ENCODE assay signal across 8 mouse cellular contexts in genomic region chr7:29518421-29519210, GRCm38 (mm10). TPM values are rescaled to one million over a fixed set of nuclear protein-coding genes. Genes with fewer than 3 reads are reported as not detected.
A peak's percentile ranks its signal among the peaks of the same experiment; 100 is the strongest.
DNase-seq lines count a peak whose midpoint lies in the region; ATAC-seq and TF ChIP-seq lines count a peak whose summit lies in the region.

Gene Sipa1l3 (minus strand): TSS chr7:29518641.

- TF ChIP-seq RAD21 in CH12.LX (IDR thresholded peaks at IDR 0.05; ENCODE audit: low read depth, low read length) = no peak

- H3K4me2 ChIP-seq in CH12.LX (ENCODE audit: insufficient read depth, low read depth, poor library complexity, severe bottlenecking) = peak within 1 kb of the TSS; percentile 89
- H3K4me2 ChIP-seq in forebrain, embryonic 11.5 days (ENCODE audit: low read depth, low read length, severe bottlenecking) = peak within 1 kb of the TSS; percentile 90
- H3K4me2 ChIP-seq in heart, embryonic 16.5 days (ENCODE audit: low read depth, low read length) = peak within 1 kb of the TSS; percentile 92
- peak within 1 kb of the TSS; percentile 97 for H3K4me2 ChIP-seq in liver, embryonic 15.5 days
- peak within 1 kb of the TSS; percentile 82 for H3K4me2 ChIP-seq in neural tube, embryonic 12.5 days (replicated peaks)

- under 1% methylated on average over 87 of the region's 88 CpGs for WGBS in forebrain, embryonic 11.5 days
- under 1% methylated on average over 88 of the region's 88 CpGs for WGBS in heart, embryonic 16.5 days
- WGBS in liver, embryonic 15.5 days (ENCODE audit: insufficient replicate concordance) = under 1% methylated on average over 86 of the region's 88 CpGs
- under 1% methylated on average over 88 of the region's 88 CpGs for whole genome bisulfite sequencing in neural tube, embryonic 12.5 days

- H3K9me3 ChIP-seq in CH12.LX (replicated peaks; ENCODE audit: low read length) = no peaks in the 10 kb centered on the region
- no peaks in the 10 kb centered on the region for H3K9me3 ChIP-seq in forebrain, embryonic 11.5 days (ENCODE audit: control insufficient read depth, low read length)
- H3K9me3 ChIP-seq in heart, embryonic 16.5 days (replicated peaks; ENCODE audit: control insufficient read depth, low read length) = no peaks in the 10 kb centered on the region
- H3K9me3 ChIP-seq in liver, embryonic 15.5 days (replicated peaks) = no peaks in the 10 kb centered on the region
- no peaks in the 10 kb centered on the region for H3K9me3 ChIP-seq in neural tube, embryonic 12.5 days

- H3K27ac ChIP-seq in CH12.LX (ENCODE audit: insufficient read depth, low read depth) = no peak within 1 kb of the TSS
- H3K27ac ChIP-seq in forebrain, embryonic 11.5 days (ENCODE audit: low read depth, low read length) = no peak within 1 kb of the TSS
- no peak within 1 kb of the TSS for H3K27ac ChIP-seq in heart, embryonic 16.5 days (ENCODE audit: low read length)
- no peak within 1 kb of the TSS for H3K27ac ChIP-seq in liver, embryonic 15.5 days (replicated peaks)
- H3K27ac ChIP-seq in neural tube, embryonic 12.5 days = peak within 1 kb of the TSS; percentile 28; the same call in 1 of the 2 replicates

- peak within 1 kb of the TSS; percentile 64 for H3K9ac ChIP-seq in CH12.LX (ENCODE audit: insufficient read depth, low read depth)
- peak within 1 kb of the TSS; percentile 74 for H3K9ac ChIP-seq in forebrain, embryonic 11.5 days (ENCODE audit: low read length)
- peak within 1 kb of the TSS; percentile 82 for H3K9ac ChIP-seq in heart, embryonic 16.5 days (ENCODE audit: low read length)
- peak within 1 kb of the TSS; percentile 74 for H3K9ac ChIP-seq in liver, embryonic 15.5 days
- peak within 1 kb of the TSS; percentile 78 for H3K9ac ChIP-seq in neural tube, embryonic 12.5 days

- peak within 1 kb of the TSS; percentile 80 to 95 (median 89) for H3K4me3 ChIP-seq in CH12.LX (replicated peaks in 1 of 3; ENCODE audit: low read depth in 2 of 3, low read length in 2 of 3, poor library complexity in 1 of 3)
- peak within 1 kb of the TSS; percentile 89 for H3K4me3 ChIP-seq in forebrain, embryonic 11.5 days (ENCODE audit: low read depth, low read length)
- H3K4me3 ChIP-seq in heart, embryonic 16.5 days (ENCODE audit: low read length) = peak within 1 kb of the TSS; percentile 73
- H3K4me3 ChIP-seq in liver, embryonic 15.5 days (replicated peaks) = peak within 1 kb of the TSS; percentile 81
- H3K4me3 ChIP-seq in neural tube, embryonic 12.5 days = peak within 1 kb of the TSS; percentile 89

- peaks cover 2% of the 10 kb centered on the region for H3K27me3 ChIP-seq in CH12.LX (replicated peaks)
- no peaks in the 10 kb centered on the region for H3K27me3 ChIP-seq in forebrain, embryonic 11.5 days (ENCODE audit: control insufficient read depth, insufficient read depth, low read length)
- H3K27me3 ChIP-seq in heart, embryonic 16.5 days (ENCODE audit: control insufficient read depth, insufficient read depth, low read length) = peaks cover 20% of the 10 kb centered on the region
- no peaks in the 10 kb centered on the region for H3K27me3 ChIP-seq in liver, embryonic 15.5 days
- H3K27me3 ChIP-seq in neural tube, embryonic 12.5 days (replicated peaks) = no peaks in the 10 kb centered on the region

- ATAC-seq in forebrain, embryonic 11.5 days (replicated peaks; ENCODE audit: low FRiP score) = peak; percentile 98
- ATAC-seq in heart, embryonic 16.5 days (replicated peaks; ENCODE audit: extremely low read depth, insufficient read depth, low FRiP score) = peak; percentile 99
- peak; percentile 99 for ATAC-seq in liver, embryonic 15.5 days (ENCODE audit: insufficient read depth)
- ATAC-seq in neural tube, embryonic 12.5 days (ENCODE audit: low FRiP score, low read depth) = peak; percentile 98

- DNase-seq in CH12.LX (ENCODE audit: extremely low read depth) = peak; percentile 94
- peak; percentile 93 for DNase-seq in c-Kit-positive CD71-positive TER-119-negative erythroid progenitor cells, embryonic 14.5 days (ENCODE audit: low read depth)
- peak; percentile 98 for DNase-seq in forebrain, embryonic 11.5 days (ENCODE audit: low spot score)
- DNase-seq in kidney, postnatal 36 days = peak; percentile 98 to 99
- peak; percentile 96 for DNase-seq in telencephalon, adult 2 months (ENCODE audit: low read depth, low spot score)

- in situ Hi-C loops in CH12.LX (cut with MboI; ENCODE audit: low pct_ligation_motif_present, low pct_unique_long_range_greater_than_20kb, low sequenced_read_pairs) = loop anchor here (25.0 kb wide), 1 partner anchor 456 kb away; no protein-coding TSS in a partner anchor

- H3K4me1 ChIP-seq in CH12.LX (ENCODE audit: control insufficient read depth in 1 of 2, insufficient read depth in 2 of 2) = peaks cover 0 to 14% of the 10 kb centered on the region in 2 experiments; a peak in 2 of 4 replicates
- no peaks in the 10 kb centered on the region; the same call in 1 of the 2 replicates for H3K4me1 ChIP-seq in forebrain, embryonic 11.5 days (replicated peaks; ENCODE audit: control insufficient read depth, insufficient read depth, low read length)
- peaks cover 7% of the 10 kb centered on the region for H3K4me1 ChIP-seq in heart, embryonic 16.5 days (ENCODE audit: control insufficient read depth, insufficient read depth, low read length)
- H3K4me1 ChIP-seq in liver, embryonic 15.5 days (replicated peaks) = peaks cover 31% of the 10 kb centered on the region
- H3K4me1 ChIP-seq in neural tube, embryonic 12.5 days = peaks cover 25% of the 10 kb centered on the region

- no peaks in the 10 kb centered on the region for H3K79me2 ChIP-seq in CH12.LX (replicated peaks; ENCODE audit: control insufficient read depth, extremely low read depth, insufficient read depth, poor library complexity, severe bottlenecking)

- peak; percentile 73 for TF ChIP-seq POLR2A in CH12.LX (IDR thresholded peaks at IDR 0.05; ENCODE audit: low read depth, low read length)

- dilution Hi-C loops in CH12.LX (cut with MboI; ENCODE audit: extremely low pct_ligation_motif_present, extremely low pct_unique_long_range_greater_than_20kb, low sequenced_read_pairs) = no loop called here

- no peak for TF ChIP-seq CTCF in CH12.LX (conservative IDR thresholded peaks at IDR 0.05 in 1 of 2, IDR thresholded peaks at IDR 0.05 in 1 of 2; ENCODE audit: low read depth in 2 of 2, low read length in 2 of 2)

- peaks cover 0 to 2% of the 10 kb centered on the region in 2 experiments for H3K36me3 ChIP-seq in CH12.LX (replicated peaks in 1 of 2; ENCODE audit: control insufficient read depth in 1 of 2, insufficient read depth in 1 of 2, low read length in 1 of 2)
- no peaks in the 10 kb centered on the region for H3K36me3 ChIP-seq in forebrain, embryonic 11.5 days (ENCODE audit: control insufficient read depth, insufficient read depth, low read length)
- no peaks in the 10 kb centered on the region for H3K36me3 ChIP-seq in heart, embryonic 16.5 days (ENCODE audit: control insufficient read depth, insufficient read depth)
- no peaks in the 10 kb centered on the region for H3K36me3 ChIP-seq in liver, embryonic 15.5 days (replicated peaks)
- no peaks in the 10 kb centered on the region for H3K36me3 ChIP-seq in neural tube, embryonic 12.5 days

- TF ChIP-seq EP300 in CH12.LX (IDR thresholded peaks at IDR 0.05; ENCODE audit: low read length) = no peak

TF ChIP-seq in CH12.LX, 34 proteins besides CTCF, POLR2A, EP300 and RAD21:
- TF ChIP-seq MAZ (IDR thresholded peaks at IDR 0.05; ENCODE audit: low read depth, low read length) (peak; percentile 49), ZMIZ1 (IDR thresholded peaks at IDR 0.05; ENCODE audit: low read depth, low read length) (peak; percentile 35; the same call in 1 of the 2 replicates), RCOR1 (conservative IDR thresholded peaks at IDR 0.05; ENCODE audit: low read depth, low read length) (no peak), ELF1 (IDR thresholded peaks at IDR 0.05; ENCODE audit: low read depth, low read length) (peak; percentile 96), USF2 (conservative IDR thresholded peaks at IDR 0.05; ENCODE audit: low read depth, low read length) (no peak), GABPA (IDR thresholded peaks at IDR 0.05; ENCODE audit: insufficient replicate concordance, low read depth, low read length) (peak; percentile 88; the same call in 1 of the 2 replicates), MEF2A (IDR thresholded peaks at IDR 0.05; ENCODE audit: borderline replicate concordance, low read depth, low read length) (peak; percentile 57), IRF4 (IDR thresholded peaks at IDR 0.05; ENCODE audit: low read depth, low read length) (peak; percentile 48; the same call in 1 of the 2 replicates), HCFC1 (IDR thresholded peaks at IDR 0.05; ENCODE audit: low read depth, low read length) (peak; percentile 99), MXI1 (IDR thresholded peaks at IDR 0.05; ENCODE audit: low read depth, low read length) (peak; percentile 72; the same call in 1 of the 2 replicates), UBTF (IDR thresholded peaks at IDR 0.05; ENCODE audit: low read depth, low read length) (no peak), SIN3A (IDR thresholded peaks at IDR 0.05; ENCODE audit: low read length) (peak; percentile 77; the same call in 1 of the 2 replicates), ZNF384 (IDR thresholded peaks at IDR 0.05; ENCODE audit: low read depth, low read length) (no peak), TCF12 (IDR thresholded peaks at IDR 0.05; ENCODE audit: low read depth, low read length) (peak; percentile 26; the same call in 1 of the 2 replicates), ETS1 (conservative IDR thresholded peaks at IDR 0.05; ENCODE audit: low read depth, low read length) (no peak), KAT2A (IDR thresholded peaks at IDR 0.05; ENCODE audit: insufficient replicate concordance, low read length) (peak; percentile 99), BHLHE40 (IDR thresholded peaks at IDR 0.05; ENCODE audit: low read depth, low read length) (0 out of 2 replicates have a peak, but pooled peaks have one; percentile 23), NRF1 (IDR thresholded peaks at IDR 0.05; ENCODE audit: low read depth, low read length) (peak; percentile 78), ZC3H11A (IDR thresholded peaks at IDR 0.05; ENCODE audit: low read depth, low read length) (no peak), MAX (IDR thresholded peaks at IDR 0.05; ENCODE audit: low read length) (peak; percentile 66; the same call in 1 of the 2 replicates), TBP (conservative IDR thresholded peaks at IDR 0.05; ENCODE audit: low read depth, low read length) (0 out of 2 replicates have a peak, but pooled peaks have one; percentile 20)

RNA-seq across cellular contexts. Expression of gene Sipa1l3, which starts in this region (rescaled TPM):
- total RNA-seq in CH12.LX (2012; rRNA removed) (5.2 and 5.9 TPM in 2 replicates), CH12.LX (2014; rRNA removed) (0.61 and 1.6 TPM in 2 replicates)
- polyA plus RNA-seq in CH12.LX (2012; ENCODE audit: insufficient read length, low read depth) = 7.2 and 8.8 TPM in 2 replicates
- 12.2 and 15.9 TPM in 2 replicates for polyA plus RNA-seq in forebrain, embryonic 11.5 days (2014; fragmentation: Nextera tagmentation; extraction: Ambion mirVana)
- polyA plus RNA-seq in heart, embryonic 16.5 days (2015; fragmentation: Nextera tagmentation; extraction: Ambion mirVana) = 5.8 TPM in 2 replicates
- 2.2 and 2.6 TPM in 2 replicates for polyA plus RNA-seq in liver, embryonic 15.5 days (2015; fragmentation: Nextera tagmentation; extraction: Ambion mirVana)
- 10.8 and 11.8 TPM in 2 replicates for polyA plus RNA-seq in neural tube, embryonic 12.5 days (2016; fragmentation: Nextera tagmentation; extraction: Ambion mirVana)
